Mouse (Mus musculus) monocyte, adult 2 months (primary cell): ENCODE measurements around the gene Atg4c.

ENCODE experiments used
- DNase-seq, 2 experiments: peaks; one replicate each; pipeline ENCODE4 v3.0.0; 2022; ENCODE audit warnings: low spot score in 2 of 2, low read depth in 1 of 2

The Atg4c gene

DNA sequence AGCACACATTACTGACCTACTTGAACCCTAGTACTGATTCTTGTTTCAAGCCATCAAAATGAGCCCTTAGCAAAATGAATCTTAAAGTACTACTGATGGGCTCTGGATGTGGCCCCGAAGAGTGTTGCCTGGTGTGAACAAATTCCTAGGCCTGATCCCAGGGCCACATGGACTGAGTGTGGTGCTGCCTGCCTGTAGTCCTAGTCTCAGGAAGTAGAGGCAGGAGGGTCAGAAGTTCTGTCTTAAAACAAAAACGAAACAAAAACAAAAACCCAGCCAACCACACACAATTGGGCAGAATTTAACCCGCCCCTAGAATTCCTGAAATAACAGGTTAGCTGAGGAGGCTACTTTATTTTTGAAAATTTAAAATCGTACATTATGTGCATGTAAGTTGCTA is 8.4 kb upstream of the Atg4c start:
- no peak for DNase-seq

GRCm38 (mm10) chr4:99186412-99187125 is 7.2 kb upstream of the Atg4c start:
- DNase-seq = peak; percentile 48 to 69

- DNase-seq = no peak
These were observed 1.1 kb upstream of the Atg4c start for GRCm38 (mm10) chr4:99192640-99193039.

GRCm38 (mm10) chr4:99193214-99193613 is 520 bp upstream of the Atg4c start:
- no peak for DNase-seq

GRCm38 (mm10) chr4:99194826-99195225 is 1.1 kb downstream of the Atg4c start:
- no peak for DNase-seq

DNA sequence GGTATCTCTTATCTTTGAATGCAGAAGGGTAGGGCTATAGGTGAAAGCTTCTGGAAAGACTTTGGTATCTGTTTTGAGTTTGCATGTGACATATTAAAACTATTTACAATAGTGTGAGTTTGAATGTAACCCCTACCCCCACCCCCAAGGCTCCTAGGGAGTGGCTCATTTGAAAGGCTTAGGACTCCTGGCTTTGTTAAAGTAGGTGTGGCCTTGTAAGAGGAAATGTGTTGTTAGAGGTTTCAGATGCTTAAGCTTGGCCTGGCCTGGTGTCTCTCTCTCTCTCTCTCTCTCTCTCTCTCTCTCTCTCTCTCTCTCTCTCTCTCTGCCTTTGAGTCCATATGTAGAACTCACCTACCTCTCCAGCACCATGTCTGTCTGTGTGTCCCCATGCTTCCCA is 5.0 kb downstream of the Atg4c start:
- no peak for DNase-seq

- DNase-seq = peak; percentile 35 to 45
These were observed 6.1 kb downstream of the Atg4c start for GRCm38 (mm10) chr4:99199757-99200251.

- DNase-seq = no peak
These were observed 6.8 kb downstream of the Atg4c start for GRCm38 (mm10) chr4:99200383-99201136.

DNA sequence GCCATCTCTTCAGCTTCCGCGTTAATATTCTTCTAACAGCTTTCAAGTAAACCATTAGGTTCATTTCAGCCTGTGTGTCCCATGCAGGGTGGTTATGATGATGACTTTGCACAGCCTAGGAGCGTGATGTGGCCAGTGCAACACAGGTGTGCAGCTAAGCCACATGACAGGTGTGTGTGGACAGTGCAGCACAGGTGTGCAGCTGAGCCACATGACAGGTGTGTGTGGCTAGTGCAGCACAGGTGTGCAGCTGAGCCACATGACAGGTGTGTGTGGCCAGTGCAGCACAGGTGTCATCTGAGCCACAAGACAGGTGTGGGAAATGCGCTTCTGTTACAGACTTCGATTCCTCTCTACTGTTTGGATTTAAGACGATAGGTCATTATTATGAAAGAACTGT is 12.0 kb downstream of the Atg4c start:
- DNase-seq = no peak

- DNase-seq = no peak
These were observed 12.6 kb downstream of the Atg4c start for GRCm38 (mm10) chr4:99206356-99206755.

- DNase-seq = no peak
These were observed 16.4 kb downstream of the Atg4c start for GRCm38 (mm10) chr4:99210087-99210486.

GRCm38 (mm10) chr4:99211606-99212005 is 17.9 kb downstream of the Atg4c start:
- DNase-seq = no peak

DNA sequence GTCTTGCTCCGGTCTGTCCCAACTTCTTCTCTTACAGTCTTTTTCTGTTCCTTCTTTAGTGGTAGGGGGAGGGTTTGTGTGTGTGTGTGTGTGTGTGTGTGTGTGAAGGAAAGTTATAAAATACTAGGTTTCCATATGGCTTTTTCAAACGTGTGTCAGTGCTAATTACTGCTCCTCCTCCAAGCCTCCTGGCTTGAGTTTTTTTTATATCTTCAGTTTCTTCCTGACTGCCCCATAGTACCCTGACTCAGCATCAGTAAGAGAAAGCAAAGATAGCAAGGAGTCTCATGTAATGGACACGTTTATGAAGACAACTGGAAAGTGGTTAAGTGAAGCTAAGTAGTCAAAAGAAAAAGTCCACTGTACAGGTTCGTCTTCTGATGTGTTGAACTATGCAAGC is 19.4 kb downstream of the Atg4c start:
- no peak for DNase-seq

- no peak for DNase-seq
These were observed 28.5 kb downstream of the Atg4c start for GRCm38 (mm10) chr4:99222221-99222620.

GRCm38 (mm10) chr4:99224790-99225189 is 31.1 kb downstream of the Atg4c start:
- DNase-seq = no peak

GRCm38 (mm10) chr4:99227226-99227625 is 33.5 kb downstream of the Atg4c start:
- DNase-seq = no peak

DNA sequence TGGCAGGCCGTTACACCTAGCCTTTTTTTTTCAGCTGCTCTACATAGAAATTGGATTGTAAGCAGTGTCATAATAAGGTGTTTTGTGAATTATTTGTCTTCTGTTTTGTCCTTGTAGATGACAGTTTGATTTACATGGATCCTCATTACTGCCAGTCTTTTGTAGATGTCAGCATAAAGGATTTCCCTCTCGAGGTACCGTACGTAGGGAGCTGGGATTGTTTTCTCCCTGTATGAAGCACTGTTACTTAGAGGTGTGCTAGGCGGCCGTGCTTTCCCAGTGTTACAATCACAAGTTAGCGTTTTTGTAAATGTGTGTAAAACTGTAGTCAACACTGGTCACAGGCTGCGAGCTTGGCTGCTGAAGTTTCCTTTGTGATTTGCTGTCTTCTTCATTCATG is 35.6 kb downstream of the Atg4c start:
- DNase-seq = no peak

GRCm38 (mm10) chr4:99235203-99235856 is 41.6 kb downstream of the Atg4c start:
- DNase-seq = no peak

- DNase-seq = no peak
These were observed 44.6 kb downstream of the Atg4c start for GRCm38 (mm10) chr4:99238305-99238704.

DNA sequence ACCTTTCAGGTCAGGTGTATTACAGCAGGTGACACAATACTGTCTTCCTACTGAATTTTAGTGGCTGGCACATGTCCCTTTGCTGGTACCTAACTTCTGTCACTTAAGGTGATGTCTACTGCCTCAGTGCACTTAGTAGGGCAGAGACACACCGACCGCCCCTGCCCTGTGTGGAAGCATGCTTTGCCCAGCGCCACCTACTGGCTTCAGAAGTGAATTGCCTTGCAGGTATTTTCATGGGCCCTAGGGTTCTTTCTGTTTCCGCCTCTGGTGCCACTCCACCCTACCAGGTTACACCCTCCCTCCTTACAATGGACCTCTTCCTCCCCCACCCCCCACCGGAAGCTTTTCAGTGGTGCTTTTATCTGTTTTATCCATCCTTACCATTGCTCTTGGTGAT is 47.9 kb downstream of the Atg4c start:
- no peak for DNase-seq

GRCm38 (mm10) chr4:99249358-99249757 is 55.6 kb downstream of the Atg4c start:
- DNase-seq = no peak

DNA sequence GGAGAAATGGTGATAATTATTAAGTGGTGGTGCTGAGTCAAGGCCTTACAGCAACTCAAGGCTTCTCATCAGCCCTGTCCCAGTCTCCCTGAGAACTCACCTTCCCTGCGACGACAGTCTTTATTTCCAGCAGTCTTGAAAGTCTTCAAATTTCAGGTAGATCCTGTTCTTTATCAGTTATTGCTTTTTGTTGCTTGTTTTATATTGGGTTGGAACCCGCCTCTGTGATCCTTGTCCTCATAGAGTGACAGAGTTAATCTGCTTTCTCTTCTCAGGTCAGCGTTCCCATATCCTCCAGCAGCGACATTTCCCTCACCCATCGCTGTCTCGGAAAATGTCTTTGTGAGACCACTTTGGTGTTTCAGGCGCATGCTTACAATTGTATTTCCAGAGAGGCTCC is 56.1 kb downstream of the Atg4c start:
- no peak for DNase-seq
